Mouse (Mus musculus): ENCODE results near the gene Nrip1.

Nrip1 gene

GRCm38 (mm10) chr16:76372045-76372940, 1.3 kb downstream of the Nrip1 start:
- DNase-seq (ENCODE audit: low spot score in 2 of 2) = peak; percentile 75 to 85

DNA sequence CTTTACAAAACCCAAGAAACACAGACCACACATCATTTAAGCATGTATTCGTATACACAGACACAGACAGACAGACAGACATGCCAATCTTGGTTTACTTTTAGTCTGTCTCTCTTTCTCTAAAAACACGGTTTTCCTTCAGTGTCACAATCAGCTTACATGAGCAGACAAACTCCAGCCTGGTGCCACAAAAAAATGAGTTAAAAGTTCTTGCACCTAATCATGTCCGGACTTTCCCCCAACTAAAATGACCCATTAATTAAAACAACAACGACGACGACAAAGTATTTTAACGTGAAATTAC, 2.1 kb downstream of the Nrip1 start:
- DNase-seq (ENCODE audit: low spot score in 2 of 2) = no peak

DNA sequence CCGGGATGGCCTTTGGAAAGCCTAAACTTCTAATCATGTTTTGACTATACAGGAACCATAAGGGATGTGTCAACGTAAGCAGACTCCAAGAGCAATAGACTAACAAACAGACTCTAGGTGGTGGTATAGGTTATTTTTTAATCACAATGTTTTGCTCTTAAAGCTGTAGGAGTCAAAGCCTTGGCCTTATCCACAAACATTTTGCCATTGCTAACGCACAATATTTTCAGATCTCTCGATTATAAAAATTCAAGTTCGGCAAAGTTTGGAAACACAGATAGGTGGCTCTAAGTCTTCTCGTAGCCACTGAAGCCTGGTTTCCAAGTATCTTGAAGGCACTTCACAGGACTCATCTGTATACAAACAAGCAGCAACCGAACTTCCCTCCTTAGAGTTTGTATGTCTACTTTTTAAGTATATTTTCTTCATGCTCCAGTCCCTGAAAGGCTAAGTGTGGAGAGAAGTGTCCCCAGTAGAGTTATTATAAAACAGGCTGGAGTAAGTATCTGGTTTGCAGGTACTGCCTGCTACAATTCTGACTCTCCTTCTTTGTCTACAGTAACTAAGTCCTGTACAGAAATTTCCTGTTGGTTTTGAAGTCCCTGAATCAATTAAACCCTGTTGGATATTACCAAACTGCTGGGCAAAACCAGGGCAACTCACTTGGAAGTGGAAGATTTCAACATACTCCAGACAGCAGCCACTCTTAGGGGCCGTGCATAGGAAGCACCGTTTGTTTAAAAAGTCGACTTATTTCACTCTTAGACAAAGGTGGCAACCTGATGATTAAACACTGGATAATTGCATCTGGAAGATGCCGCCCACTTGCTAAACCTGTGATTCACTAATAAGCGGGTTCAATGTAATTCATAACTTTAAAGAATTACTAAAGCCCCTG, 2.7 kb downstream of the Nrip1 start:
- DNase-seq (ENCODE audit: low spot score in 2 of 2) = peak in 1 of 2 experiments; percentile 32

DNA sequence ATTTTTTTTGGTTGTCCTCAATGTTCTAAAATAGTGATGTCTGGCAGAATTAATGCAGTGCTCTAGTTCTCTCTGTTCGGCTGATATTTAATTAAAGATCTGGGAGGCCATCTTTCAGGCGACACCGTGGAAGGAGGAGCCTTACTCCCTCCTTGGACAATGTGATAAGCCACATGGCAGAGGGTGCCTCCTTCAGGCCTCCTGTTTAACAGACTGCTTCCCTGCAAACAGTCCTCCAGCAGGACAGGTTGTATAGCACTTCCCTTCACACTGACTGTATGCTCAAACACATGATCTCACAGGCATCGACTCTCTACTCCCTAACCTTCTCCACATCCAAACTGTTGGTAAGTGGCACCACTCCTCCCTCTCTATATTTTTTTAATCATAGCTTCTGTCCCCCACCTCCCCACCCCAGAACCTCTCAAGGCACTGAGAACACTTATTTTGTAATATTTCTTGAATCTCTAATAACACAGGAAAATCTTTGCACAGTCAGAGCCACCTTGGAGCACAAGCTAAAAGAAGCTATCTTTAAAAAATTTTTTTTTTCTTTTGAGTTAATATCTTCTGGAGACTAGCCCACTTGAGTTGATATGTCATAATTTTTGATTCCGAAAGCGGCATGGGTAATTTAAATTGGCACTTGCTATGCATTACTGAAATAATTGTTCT, 3.4 kb downstream of the Nrip1 start:
- DNase-seq (ENCODE audit: low spot score in 2 of 2) = peak; percentile 43 to 65

- DNase-seq (ENCODE audit: low spot score in 2 of 2) = no peak
These were observed 4.4 kb downstream of the Nrip1 start for GRCm38 (mm10) chr16:76369236-76369635.

- no peak for DNase-seq (ENCODE audit: low spot score in 2 of 2)
These were observed 6.2 kb downstream of the Nrip1 start for GRCm38 (mm10) chr16:76367261-76367908.

DNA sequence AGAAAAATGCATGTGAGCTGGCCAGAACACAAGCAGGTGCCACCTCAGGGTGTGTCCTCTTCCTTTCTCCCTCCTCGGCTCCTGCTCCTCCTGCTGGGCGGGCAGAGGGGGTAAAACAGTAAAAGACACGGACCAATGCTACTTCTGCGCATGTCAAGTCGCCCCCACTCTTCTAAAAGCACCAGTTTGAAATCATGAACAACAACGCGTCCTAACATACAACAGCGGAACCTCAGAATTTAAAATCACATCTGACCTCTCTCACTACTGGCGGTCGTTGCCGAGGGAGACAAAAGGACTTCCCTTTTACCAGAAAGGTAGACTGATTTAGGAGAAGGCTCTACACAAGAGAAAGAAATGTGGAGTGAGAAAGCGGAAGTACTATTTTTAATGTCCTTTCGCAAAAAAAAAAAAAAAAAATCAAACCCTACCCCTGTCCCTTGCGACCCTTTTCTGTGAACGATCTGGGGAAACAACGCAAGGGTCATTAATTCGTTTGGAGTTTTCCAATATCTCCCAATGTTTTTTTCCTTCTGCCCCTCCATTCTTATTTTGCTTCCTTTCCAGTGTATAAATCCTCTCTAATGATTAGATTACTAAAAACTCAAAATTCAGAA, 7.7 kb downstream of the Nrip1 start:
- DNase-seq (ENCODE audit: low spot score in 2 of 2) = peak in 1 of 2 experiments; percentile 58

DNA sequence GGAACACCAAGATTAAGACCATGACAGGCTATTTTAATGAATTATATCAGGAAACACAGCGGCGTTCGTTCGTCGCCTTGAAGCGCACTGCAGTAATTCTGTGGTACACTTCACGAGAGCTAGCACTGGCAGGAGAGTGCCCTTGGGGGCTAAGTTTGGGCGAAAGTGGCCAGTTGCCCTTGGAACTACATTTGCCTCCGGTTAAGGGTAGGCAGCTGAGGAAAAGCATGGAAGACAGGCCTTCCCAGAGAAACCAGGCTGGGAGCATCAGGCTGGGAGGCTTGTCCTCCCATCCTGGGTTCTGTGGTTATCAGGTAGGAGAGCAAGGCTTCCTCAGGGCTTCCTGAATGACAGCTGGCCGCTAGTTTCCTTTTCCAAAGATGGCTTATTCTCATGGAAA, 8.4 kb downstream of the Nrip1 start:
- no peak for DNase-seq (ENCODE audit: low spot score in 2 of 2)

DNA sequence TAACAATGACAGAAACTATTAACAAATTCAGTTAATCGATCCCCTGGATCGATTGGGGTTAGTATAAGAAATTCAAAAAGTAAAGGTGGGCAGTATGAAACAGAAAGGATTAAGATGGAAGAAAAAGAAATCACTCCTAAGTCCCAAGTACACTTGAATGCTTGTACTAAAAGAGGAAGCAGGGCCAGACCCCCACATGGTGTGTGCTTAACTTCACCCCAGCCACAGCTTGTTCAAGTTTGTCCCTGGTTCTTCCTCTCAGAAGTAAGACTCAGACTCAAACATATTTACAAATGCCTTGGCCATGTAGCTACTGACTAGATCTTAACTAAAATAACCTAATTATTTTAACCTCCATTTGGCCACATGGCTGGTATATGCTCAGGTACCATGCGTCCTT, 10.0 kb downstream of the Nrip1 start:
- no peak for DNase-seq (ENCODE audit: low spot score in 2 of 2)

- DNase-seq (ENCODE audit: low spot score in 2 of 2) = no peak
These were observed 10.6 kb downstream of the Nrip1 start for GRCm38 (mm10) chr16:76362982-76363381.

DNA sequence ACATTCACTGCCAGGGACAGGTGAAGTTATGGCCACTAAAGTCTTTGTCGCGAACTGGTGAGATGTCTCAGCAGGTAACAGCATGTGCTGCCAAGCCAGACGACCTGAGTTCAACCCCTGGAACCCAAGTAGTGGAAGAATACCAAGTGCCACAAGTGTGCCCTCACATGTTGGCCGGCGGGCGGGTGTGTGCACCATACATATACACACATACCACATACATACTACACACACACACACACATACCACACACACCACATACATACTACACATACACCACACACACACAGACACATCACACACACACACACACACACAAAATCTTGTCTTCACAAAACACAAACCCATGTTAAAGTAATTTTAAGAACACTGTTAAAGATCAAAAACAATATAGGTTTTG, 13.2 kb downstream of the Nrip1 start:
- DNase-seq (ENCODE audit: low spot score in 2 of 2) = no peak

- no peak for DNase-seq (ENCODE audit: low spot score in 2 of 2)
These were observed 14.9 kb downstream of the Nrip1 start for GRCm38 (mm10) chr16:76358757-76359156.

DNA sequence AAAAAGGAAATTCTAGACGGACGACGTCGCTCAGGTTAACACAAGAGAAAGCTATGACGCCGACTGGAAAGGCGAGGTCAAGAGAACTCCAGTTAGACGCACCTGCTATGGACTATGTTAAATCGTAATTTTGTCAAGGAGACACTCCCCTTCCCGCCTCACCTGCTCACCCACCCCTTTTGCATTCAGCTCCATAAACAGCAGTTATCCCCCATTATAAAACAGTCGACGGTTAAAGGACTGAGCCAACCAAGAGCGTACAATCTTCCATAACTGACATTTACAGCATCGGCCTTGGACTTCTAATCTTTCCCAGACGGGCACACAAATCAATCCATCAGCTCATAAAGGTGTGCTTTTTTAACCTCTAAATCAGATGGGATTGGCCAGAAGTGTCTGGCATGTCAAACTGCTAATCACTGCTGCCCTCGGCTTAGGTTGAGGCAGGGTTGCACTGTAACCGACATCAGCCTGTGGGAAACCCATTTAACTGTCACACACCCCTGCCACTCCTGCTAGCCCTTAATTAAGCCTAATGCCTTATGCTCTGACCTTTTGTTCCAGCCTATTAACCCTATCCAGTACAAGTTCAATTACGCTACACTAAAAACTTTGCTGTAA, 15.4 kb downstream of the Nrip1 start:
- DNase-seq (ENCODE audit: low spot score in 2 of 2) = no peak

DNA sequence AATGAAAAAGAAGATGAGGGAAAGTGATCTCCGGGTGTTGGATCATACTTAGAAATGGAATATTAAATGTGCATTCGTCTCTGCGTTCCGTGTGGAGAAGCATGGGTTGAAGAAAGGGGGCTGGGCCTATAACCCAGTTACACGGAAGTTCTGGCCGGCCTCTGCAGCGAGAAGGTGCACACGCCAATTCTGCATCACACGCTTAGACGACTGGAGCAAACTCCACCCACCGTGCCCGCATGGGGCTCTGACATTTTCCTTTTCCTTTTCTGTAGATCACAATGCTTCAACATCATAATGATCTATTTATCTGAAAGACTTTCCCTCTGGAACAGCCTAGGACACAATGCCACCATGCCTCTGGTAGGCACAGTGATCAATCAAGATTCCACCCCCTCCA, 16.5 kb downstream of the Nrip1 start:
- DNase-seq (ENCODE audit: low spot score in 2 of 2) = no peak

DNA sequence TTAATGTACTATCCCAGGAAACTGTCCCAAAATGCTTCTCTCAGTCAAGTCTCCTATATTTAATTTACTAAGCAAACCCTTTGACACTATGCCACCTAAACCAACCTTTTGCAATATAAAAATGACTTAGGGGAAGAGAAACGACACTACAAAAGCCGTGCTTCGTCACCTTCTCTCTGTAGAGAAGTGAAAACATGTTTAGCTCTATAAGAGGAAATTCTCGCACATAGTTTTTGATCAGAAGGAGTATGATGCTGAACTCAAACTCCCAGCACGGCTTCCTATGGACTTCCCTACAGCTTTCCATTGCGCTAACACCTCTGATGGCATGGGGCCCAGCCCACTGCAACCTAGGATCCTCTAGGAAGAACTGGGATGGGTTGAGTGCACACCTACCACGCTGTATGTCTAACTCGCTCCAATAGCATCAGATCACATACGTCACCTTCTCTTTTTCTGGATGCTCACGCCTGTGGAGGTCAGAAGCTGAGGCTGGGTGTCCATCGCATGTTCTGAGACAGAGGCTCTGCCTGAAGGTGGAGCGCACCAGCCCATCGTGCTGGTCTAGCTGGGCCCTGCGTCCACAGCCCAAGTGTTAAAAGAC, 17.6 kb downstream of the Nrip1 start:
- no peak for DNase-seq (ENCODE audit: low spot score in 2 of 2)

- DNase-seq (ENCODE audit: low spot score in 2 of 2) = no peak
These were observed 18.4 kb downstream of the Nrip1 start for GRCm38 (mm10) chr16:76355267-76355666.

GRCm38 (mm10) chr16:76354841-76355240, 18.8 kb downstream of the Nrip1 start:
- no peak for DNase-seq (ENCODE audit: low spot score in 2 of 2)

GRCm38 (mm10) chr16:76354289-76354688, 19.3 kb downstream of the Nrip1 start:
- DNase-seq (ENCODE audit: low spot score in 2 of 2) = no peak

GRCm38 (mm10) chr16:76350922-76351321, 22.7 kb downstream of the Nrip1 start:
- no peak for DNase-seq (ENCODE audit: low spot score in 2 of 2)

DNA sequence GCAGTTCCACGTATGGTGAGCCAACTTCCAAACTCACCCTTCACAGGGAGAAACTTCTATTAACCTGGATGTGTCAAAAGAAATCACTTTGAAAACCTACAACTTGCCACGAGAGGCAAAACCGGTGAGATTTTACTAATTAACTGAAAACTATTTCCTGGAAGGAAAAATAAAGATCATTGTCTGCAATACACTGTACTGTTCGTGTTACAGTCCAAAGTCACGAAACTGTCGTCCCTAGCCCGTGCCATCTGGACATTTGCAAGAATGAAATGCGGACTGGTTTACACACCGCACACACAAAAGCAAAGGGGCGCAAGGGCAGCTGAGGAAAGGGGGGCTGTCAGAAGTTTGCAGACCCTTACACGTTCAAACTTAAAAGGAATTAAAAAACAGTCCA, 24.6 kb downstream of the Nrip1 start:
- no peak for DNase-seq (ENCODE audit: low spot score in 2 of 2)

Measured in spleen, postnatal 10 days (tissue).